Comparison of ENCODE assay signal across 26 mouse cellular contexts in the genomic region with DNA sequence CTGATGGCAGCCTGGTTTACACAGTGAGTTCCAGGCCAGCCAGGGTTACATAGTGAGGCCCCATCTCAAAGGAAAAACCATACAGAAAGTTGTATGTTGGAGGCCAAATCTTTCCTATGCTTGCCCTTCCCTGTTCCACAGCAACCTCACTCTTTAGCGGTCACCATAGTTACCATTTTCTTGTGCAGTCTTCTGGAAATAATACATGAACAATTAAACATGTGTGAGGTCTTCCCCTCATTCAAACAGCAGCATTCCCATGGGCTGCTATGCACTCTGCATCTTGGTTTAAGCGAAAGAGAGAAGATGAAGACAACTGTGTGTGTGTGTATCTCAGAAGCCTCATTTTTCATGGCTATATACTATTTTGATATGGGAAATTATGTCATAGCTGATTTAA. TPM values are rescaled to one million over a fixed set of nuclear protein-coding genes. Genes with fewer than 3 reads are reported as not detected.
"Had no signal": no experiment of that assay in that cellular context is flagged by ENCODE, and none has a peak within 500 bp of the region (broad histone marks: within the 10 kb centered on the region; RNA-seq: fewer than 3 reads in every experiment).

No protein-coding gene starts in this region.

- H3K9me3 ChIP-seq: limb, embryonic 15.5 days; midbrain, embryonic 12.5 days; midbrain, embryonic 15.5 days; neural tube, embryonic 12.5 days; neural tube, embryonic 15.5 days had no signal

- H3K36me3 ChIP-seq: kidney, embryonic 15.5 days; limb, embryonic 12.5 days; limb, embryonic 15.5 days; midbrain, embryonic 12.5 days; midbrain, embryonic 15.5 days; neural tube, embryonic 12.5 days had no signal

- H3K27me3 ChIP-seq: midbrain, embryonic 15.5 days had no signal

- H3K4me2 ChIP-seq: kidney, embryonic 15.5 days; limb, embryonic 12.5 days; limb, embryonic 15.5 days; liver, embryonic 11.5 days; lung, embryonic 14.5 days; midbrain, embryonic 12.5 days; midbrain, embryonic 15.5 days; neural tube, embryonic 12.5 days; neural tube, embryonic 15.5 days had no signal

- H3K4me3 ChIP-seq: kidney, embryonic 15.5 days; limb, embryonic 12.5 days; limb, embryonic 15.5 days; midbrain, embryonic 12.5 days; midbrain, embryonic 15.5 days; neural tube, embryonic 12.5 days; neural tube, embryonic 15.5 days had no signal

- ATAC-seq: liver, postnatal 0 days; lung, postnatal 0 days; midbrain, embryonic 15.5 days had no signal

- DNase-seq: kidney, postnatal 10 days; kidney, postnatal 36 days; left cerebral cortex, postnatal 4 days; liver, postnatal 0 days; lung, embryonic 14.5 days; thymus, adult 18-20 months; thymus, postnatal 36 days had no signal

- H3K27ac ChIP-seq: kidney, embryonic 15.5 days; limb, embryonic 12.5 days; limb, embryonic 15.5 days; liver, embryonic 14.5 days; macrophage; midbrain, embryonic 12.5 days; midbrain, embryonic 15.5 days; neural tube, embryonic 12.5 days; neural tube, embryonic 15.5 days had no signal

- H3K9ac ChIP-seq: kidney, embryonic 15.5 days; limb, embryonic 12.5 days; limb, embryonic 15.5 days; liver, embryonic 14.5 days; liver, postnatal 0 days; lung, embryonic 14.5 days; midbrain, embryonic 12.5 days; midbrain, embryonic 15.5 days; neural tube, embryonic 12.5 days; neural tube, embryonic 15.5 days had no signal

RNA-seq across cellular contexts. Expression of gene Doc2a, which starts 1.7 kb away (rescaled TPM):
- total RNA-seq: megakaryocyte, adult 5-6 weeks had no signal
- polyA plus RNA-seq: liver, postnatal 0 days; small intestine, adult 2 months; spleen, adult 2 months; urinary bladder, adult 2 months had no signal

RNA-seq across cellular contexts. Expression of gene 4930451I11Rik, which starts 14.1 kb away (rescaled TPM):
- total RNA-seq: layer of hippocampus, adult 18-20 months; layer of hippocampus, postnatal 14 days; left cerebral cortex, postnatal 14 days; left cerebral cortex, postnatal 4 days; megakaryocyte, adult 5-6 weeks had no signal
- polyA plus RNA-seq: kidney, embryonic 15.5 days; limb, embryonic 12.5 days; limb, embryonic 15.5 days; liver, embryonic 11.5 days; liver, embryonic 14.5 days; liver, postnatal 0 days; lung, embryonic 14.5 days; lung, postnatal 0 days; macrophage; midbrain, embryonic 12.5 days; midbrain, embryonic 15.5 days; neural tube, embryonic 12.5 days; neural tube, embryonic 15.5 days; small intestine, adult 2 months; spleen, adult 2 months; stomach, embryonic 16.5 days; urinary bladder, adult 2 months had no signal
